Mouse (Mus musculus) stomach, postnatal 0 days (tissue): Measurements from ENCODE around the gene Tas1r1. TPM values are rescaled to one million over a fixed set of nuclear protein-coding genes. Genes with fewer than 3 reads are reported as not detected.
A peak's percentile ranks its signal among the peaks of the same experiment; 100 is the strongest.

ENCODE experiments used
- ATAC-seq: fragments of 200-750 bp; cut with Nextera tagmentation; 2 replicates; pipeline ENCODE4 v1.8.0; 2017; ENCODE audit not compliant: low FRiP score, low TSS enrichment
- DNase-seq: peaks from one replicate; pipeline ENCODE4 v3.0.0-alpha.2; 2016; ENCODE audit warnings: low spot score
- H3K27ac ChIP-seq: fragments of 300-500 bp; sonication (generic); replicated peaks from 2 replicates; pipeline ENCODE4 v1.5.1; 2014; ENCODE audit warnings: mild to moderate bottlenecking, control low read depth
- H3K27me3 ChIP-seq: fragments of 300-500 bp; sonication (generic); 2 replicates; pipeline ENCODE4 v1.6.1; 2014; ENCODE audit warnings: low read length; ENCODE audit not compliant: control insufficient read depth, insufficient read depth
- H3K36me3 ChIP-seq: fragments of 300-500 bp; sonication (generic); 2 replicates; pipeline ENCODE4 v1.6.1; 2014; ENCODE audit warnings: low read length, mixed read lengths; ENCODE audit not compliant: control insufficient read depth, insufficient read depth
- H3K4me1 ChIP-seq: fragments of 300-500 bp; sonication (generic); replicated peaks from 2 replicates; pipeline ENCODE4 v1.6.1; 2014; ENCODE audit warnings: antibody characterized with exemption; ENCODE audit not compliant: control insufficient read depth, insufficient read depth
- H3K4me2 ChIP-seq: fragments of 300-500 bp; sonication (generic); replicated peaks from 2 replicates; pipeline ENCODE4 v1.6.1; 2014; ENCODE audit warnings: low read depth, mild to moderate bottlenecking, control low read depth, moderate library complexity
- H3K4me3 ChIP-seq: fragments of 300-500 bp; sonication (generic); 2 replicates; pipeline ENCODE4 v1.5.1; 2014; ENCODE audit warnings: low read depth, low read length, control low read depth
- H3K9ac ChIP-seq: fragments of 300-500 bp; sonication (generic); 2 replicates; pipeline ENCODE4 v1.6.1; 2014; ENCODE audit warnings: mild to moderate bottlenecking, low read length, control low read depth, mixed read lengths
- H3K9me3 ChIP-seq: fragments of 300-500 bp; sonication (generic); 2 replicates; pipeline ENCODE4 v1.6.1; 2016; ENCODE audit warnings: low read length; ENCODE audit not compliant: control insufficient read depth
- CTCF ChIP-seq: IDR thresholded peaks from 2 replicates; pipeline ENCODE4 v1.5.1; 2016; ENCODE audit warnings: antibody characterized with exemption, low read depth, mild to moderate bottlenecking, moderate library complexity
- EP300 ChIP-seq: optimal IDR thresholded peaks from 2 replicates; pipeline ENCODE3; 2016; ENCODE audit warnings: antibody characterized with exemption
- WGBS: fragments of 180-500 bp; shearing (Covaris S2); extraction: QIAGEN DNeasy Blood & Tissue Kit; methylation state at CpG from one replicate; pipeline ENCODE4 v1.1.7; 2014; 5-methylcytosine and 5-hydroxymethylcytosine counted together
- polyA plus RNA-seq: library from polyadenylated mRNA; unstranded; fragments of >200 nt; fragmentation: Nextera tagmentation; extraction: Ambion mirVana; gene quantifications from 2 replicates; pipeline ENCODE4 v1.2.1, GENCODE M21; 2015

Gene Tas1r1
- polyA plus RNA-seq, 1 experiment from 2014 or later = 0.12 TPM

- Histone ChIP-seq H3K27me3 (no peaks in the 10 kb centered on the region), H3K36me3 (no peaks in the 10 kb centered on the region), H3K4me3 (peak overlapping the region; percentile 99; the same call in 1 of the 2 replicates), H3K27ac (no peak overlapping the region), H3K4me1 (0 out of 2 replicates have a peak, but pooled peaks cover 3% of the 10 kb centered on the region), H3K9ac (peak overlapping the region; percentile 79; the same call in 1 of the 2 replicates), H3K4me2 (peak overlapping the region; percentile 62), H3K9me3 (no peaks in the 10 kb centered on the region)
- TF ChIP-seq CTCF = no peak
- no peak for TF ChIP-seq EP300
- WGBS = 55% methylated on average over 3 of the region's 3 CpGs
- ATAC-seq = no peak
- DNase-seq = no peak
These were observed 40.7 kb downstream of the Tas1r1 start for GRCm38 (mm10) chr4:151997701-151998100.

- Histone ChIP-seq H3K4me2 (peak overlapping the region; percentile 62), H3K4me3 (peak overlapping the region; percentile 99), H3K27ac (peak overlapping the region; percentile 93), H3K9me3 (no peaks in the 10 kb centered on the region), H3K36me3 (peaks cover 5% of the 10 kb centered on the region), H3K4me1 (0 out of 2 replicates have a peak, but pooled peaks cover 3% of the 10 kb centered on the region), H3K27me3 (no peaks in the 10 kb centered on the region), H3K9ac (peak overlapping the region; percentile 79)
- TF ChIP-seq CTCF = no peak
- ATAC-seq (no peak), DNase-seq (no peak)
- WGBS = 1% methylated on average over 13 of the region's 13 CpGs
These were observed 41.5 kb downstream of the Tas1r1 start for GRCm38 (mm10) chr4:151996951-151997222.

- Histone ChIP-seq H3K9ac (peak within 1 kb of the TSS; percentile 91), H3K4me1 (0 out of 2 replicates have a peak, but pooled peaks cover 3% of the 10 kb centered on the region), H3K27ac (peak within 1 kb of the TSS; percentile 93), H3K36me3 (peaks cover 6% of the 10 kb centered on the region), H3K4me2 (peak within 1 kb of the TSS; percentile 86), H3K4me3 (peak within 1 kb of the TSS; percentile 99), H3K27me3 (no peaks in the 10 kb centered on the region), H3K9me3 (no peaks in the 10 kb centered on the region)
- TF ChIP-seq EP300 (no peak), CTCF (no peak)
- DNase-seq = peak; percentile 99
- ATAC-seq = peak; percentile 97
- under 1% methylated on average over 73 of the region's 94 CpGs for WGBS
These were observed 42.0 kb downstream of the Tas1r1 start, which contains the start of gene Phf13 for GRCm38 (mm10) chr4:151996173-151996950. Gene Phf13 (minus strand): TSS chr4:151996258.

- 0 out of 2 replicates have a peak, but pooled peaks cover 3% of the 10 kb centered on the region for H3K4me1 ChIP-seq
- H3K27me3 ChIP-seq = no peaks in the 10 kb centered on the region
- DNase-seq (peak; percentile 56), ATAC-seq (peak; percentile 42)
- TF ChIP-seq CTCF = no peak
- peak overlapping the region; percentile 91 for H3K9ac ChIP-seq
- peak overlapping the region; percentile 83 for H3K27ac ChIP-seq
- peak overlapping the region; percentile 99 for H3K4me3 ChIP-seq
- peaks cover 11% of the 10 kb centered on the region for H3K36me3 ChIP-seq
- H3K9me3 ChIP-seq = no peaks in the 10 kb centered on the region
- WGBS = 1% methylated on average over 74 of the region's 111 CpGs
- peak overlapping the region; percentile 86 for H3K4me2 ChIP-seq
These were observed 42.8 kb downstream of the Tas1r1 start for GRCm38 (mm10) chr4:151995371-151996172.

- peak; percentile 59 for DNase-seq
These were observed 43.9 kb downstream of the Tas1r1 start for GRCm38 (mm10) chr4:151994228-151995171.

More at GRCm38 (mm10) chr4:151994228-151995171, 43.9 kb downstream of the Tas1r1 start:
- Histone ChIP-seq H3K4me2 (peak overlapping the region; percentile 86), H3K9ac (peak overlapping the region; percentile 91), H3K9me3 (no peaks in the 10 kb centered on the region), H3K27ac (peak overlapping the region; percentile 83), H3K4me3 (peak overlapping the region; percentile 99), H3K27me3 (no peaks in the 10 kb centered on the region), H3K36me3 (peaks cover 11% of the 10 kb centered on the region), H3K4me1 (0 out of 2 replicates have a peak, but pooled peaks cover 3% of the 10 kb centered on the region)
- WGBS = 3% methylated on average over 56 of the region's 61 CpGs
- TF ChIP-seq CTCF (no peak), EP300 (no peak)
- no peak for ATAC-seq
